Mouse (Mus musculus): ENCODE results near the gene 9630041A04Rik. TPM values are rescaled to one million over a fixed set of nuclear protein-coding genes. Genes with fewer than 3 reads are reported as not detected.

9630041A04Rik gene
- not detected for total RNA-seq (2023)

DNA sequence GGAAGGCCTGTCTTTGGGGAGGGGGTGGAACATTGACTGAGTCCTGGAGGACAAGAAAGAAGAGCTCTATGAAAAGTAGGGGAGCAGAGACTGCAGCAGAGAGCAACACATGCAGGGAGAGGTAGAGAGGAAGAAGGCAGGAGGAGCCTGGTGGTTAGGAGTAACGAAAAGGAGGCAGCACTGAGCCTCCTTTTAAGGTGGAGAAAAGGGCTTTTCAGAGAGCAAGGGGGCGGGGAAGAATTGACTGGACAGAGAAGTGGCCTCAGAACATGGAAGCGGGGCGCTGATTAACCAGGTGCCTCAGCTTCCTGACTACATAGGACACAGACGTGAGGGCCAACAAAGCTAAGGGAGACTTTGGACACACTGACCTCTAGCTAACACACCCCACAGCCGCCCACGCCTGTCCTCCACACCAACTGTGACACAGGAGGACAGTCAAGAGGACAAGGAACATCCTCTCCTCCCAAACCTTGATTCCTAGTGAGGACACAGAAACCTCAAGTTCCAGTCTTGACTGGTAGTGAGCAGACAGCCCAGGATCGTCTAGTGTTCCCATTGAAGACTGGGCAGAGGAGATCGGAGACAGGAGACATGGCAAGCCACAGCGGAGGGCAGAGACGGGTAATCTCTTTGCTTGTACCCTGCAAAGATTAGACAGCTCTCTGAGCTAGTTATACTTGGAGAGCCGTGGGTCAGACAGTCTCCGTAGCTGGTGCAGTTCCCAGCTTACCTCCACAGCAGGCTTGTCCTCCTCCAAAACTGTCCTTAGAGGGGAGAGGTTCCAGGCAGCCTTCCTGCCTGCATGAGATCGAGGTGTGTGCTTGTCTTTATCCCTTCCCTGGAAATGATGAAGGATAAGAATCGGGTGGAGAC, at the start of gene 9630041A04Rik:
Gene 9630041A04Rik (plus strand): TSS at position 246 of the 876 bp plus-strand sequence.

Measured in CD4-positive naive resting alpha-beta T cell, adult 76 days (primary cell).